Mouse (Mus musculus): ENCODE measurements at regions not wholly inside any gene's neighbourhood (a gene's known extent, or its start where the extent isn't known, plus 50 kb on each side); places are given as distances from the start of the nearest gene placed in this dataset.

GRCm38 (mm10) chr3:149488147-149488546 is 497.8 kb upstream of the Adgrl2 start:
- no peak for TF ChIP-seq CTCF (IDR thresholded peaks at IDR 0.05; ENCODE audit: low read depth, low read length)
- no peak for TF ChIP-seq POLR2A (IDR thresholded peaks at IDR 0.05; ENCODE audit: insufficient read depth, low read length)
- no peak for TF ChIP-seq EP300 (IDR thresholded peaks at IDR 0.05; ENCODE audit: insufficient read depth, low read depth, low read length)
